Mouse (Mus musculus): ENCODE results near the gene Cdk14.
"Not testable (repeated sequence)": the region's sequence is repeated elsewhere in the genome, so short reads cannot be mapped to it uniquely, and the experiment has no call there.

Cdk14 gene

DNA sequence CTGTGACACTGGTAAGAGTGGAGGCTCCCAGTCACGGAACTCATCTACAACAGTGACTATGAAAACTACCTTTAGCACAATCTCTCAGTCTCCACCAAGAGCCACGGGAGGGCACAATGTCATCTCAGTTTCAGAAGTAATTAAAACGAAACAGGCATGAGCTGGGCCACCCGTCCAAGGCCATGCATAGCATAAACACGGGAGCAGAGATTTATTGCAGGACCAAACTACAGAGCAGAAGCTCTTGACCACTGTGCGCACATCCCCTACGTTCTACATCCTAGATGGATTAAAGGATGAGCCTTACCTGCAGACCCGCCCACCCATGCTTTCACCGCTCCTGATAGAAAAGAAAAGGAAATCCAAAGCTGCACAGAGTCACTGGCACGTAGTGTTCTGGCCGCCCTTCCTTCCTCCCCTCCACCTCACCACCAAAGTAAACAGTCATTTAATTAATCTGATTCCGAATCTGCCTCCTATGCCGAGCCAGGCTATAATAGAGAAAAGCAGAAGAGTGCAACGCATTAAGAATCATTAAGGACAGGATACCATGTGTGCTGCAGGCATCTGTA lies 158.3 kb downstream of the Cdk14 start:
- DNase-seq (ENCODE audit: low spot score in 2 of 2), result no peak

- DNase-seq (ENCODE audit: low spot score in 2 of 2), result no peak
These were observed 159.0 kb downstream of the Cdk14 start for GRCm38 (mm10) chr5:5260966-5261724.

- no peak for DNase-seq (ENCODE audit: low spot score in 2 of 2)
These were observed 159.8 kb downstream of the Cdk14 start for GRCm38 (mm10) chr5:5260309-5260708.

DNA sequence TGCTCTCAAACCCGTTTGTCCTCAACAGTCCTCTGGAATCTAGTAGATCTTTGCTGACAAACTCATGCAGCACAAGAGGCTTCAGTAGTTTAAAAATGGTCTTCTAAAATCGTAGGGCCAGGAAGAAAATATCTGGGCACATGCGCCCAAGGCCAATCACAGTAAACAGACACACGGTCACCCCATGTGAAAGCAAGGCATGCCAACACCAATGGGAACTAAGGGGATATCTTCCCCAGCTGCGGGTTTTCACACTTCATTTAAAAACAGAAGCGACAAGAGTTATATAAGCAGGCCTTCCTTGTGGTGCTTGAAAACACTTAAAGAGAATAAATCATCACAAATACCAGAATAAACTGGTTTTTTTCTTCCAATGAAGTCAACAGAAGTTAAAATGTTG lies 165.7 kb downstream of the Cdk14 start:
- no peak for DNase-seq (ENCODE audit: low spot score in 2 of 2)

- DNase-seq (ENCODE audit: low spot score in 2 of 2), result no peak
These were observed 166.9 kb downstream of the Cdk14 start for GRCm38 (mm10) chr5:5253177-5253576.

GRCm38 (mm10) chr5:5247671-5248070 lies 172.4 kb downstream of the Cdk14 start:
- DNase-seq (ENCODE audit: low spot score in 2 of 2), result no peak

GRCm38 (mm10) chr5:5246534-5247175 lies 173.5 kb downstream of the Cdk14 start:
- no peak for DNase-seq (ENCODE audit: low spot score in 2 of 2)

GRCm38 (mm10) chr5:5245182-5245581 lies 174.9 kb downstream of the Cdk14 start:
- DNase-seq (ENCODE audit: low spot score in 2 of 2), result no peak

GRCm38 (mm10) chr5:5243648-5244047 lies 176.5 kb downstream of the Cdk14 start:
- no peak for DNase-seq (ENCODE audit: low spot score in 2 of 2)

GRCm38 (mm10) chr5:5242704-5243103 lies 177.4 kb downstream of the Cdk14 start:
- DNase-seq (ENCODE audit: low spot score in 2 of 2), result no peak

DNA sequence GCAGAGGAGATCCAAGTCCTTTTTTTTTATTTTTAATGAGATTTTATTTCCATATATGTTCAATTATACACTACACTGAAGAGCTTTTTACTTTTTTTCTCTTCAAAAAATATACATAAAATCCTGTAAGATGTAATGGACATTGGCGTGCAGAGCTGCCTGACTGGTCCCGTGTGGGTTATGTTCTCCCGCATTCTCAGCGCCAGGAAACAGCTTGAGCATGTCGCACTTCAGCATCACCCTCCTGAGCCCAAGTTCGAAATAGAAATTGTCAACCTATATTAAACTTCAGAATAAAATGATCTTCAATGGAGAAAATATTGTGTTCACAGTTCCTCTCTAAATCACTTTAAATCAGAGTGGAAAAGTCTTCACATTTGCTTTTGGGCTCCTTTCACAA lies 179.0 kb downstream of the Cdk14 start:
- no peak for DNase-seq (ENCODE audit: low spot score in 2 of 2)

GRCm38 (mm10) chr5:5240121-5240520 lies 180.0 kb downstream of the Cdk14 start:
- DNase-seq (ENCODE audit: low spot score in 2 of 2), result no peak

GRCm38 (mm10) chr5:5234935-5235334 lies 185.2 kb downstream of the Cdk14 start:
- not testable (repeated sequence) for DNase-seq (ENCODE audit: low spot score in 2 of 2)

DNA sequence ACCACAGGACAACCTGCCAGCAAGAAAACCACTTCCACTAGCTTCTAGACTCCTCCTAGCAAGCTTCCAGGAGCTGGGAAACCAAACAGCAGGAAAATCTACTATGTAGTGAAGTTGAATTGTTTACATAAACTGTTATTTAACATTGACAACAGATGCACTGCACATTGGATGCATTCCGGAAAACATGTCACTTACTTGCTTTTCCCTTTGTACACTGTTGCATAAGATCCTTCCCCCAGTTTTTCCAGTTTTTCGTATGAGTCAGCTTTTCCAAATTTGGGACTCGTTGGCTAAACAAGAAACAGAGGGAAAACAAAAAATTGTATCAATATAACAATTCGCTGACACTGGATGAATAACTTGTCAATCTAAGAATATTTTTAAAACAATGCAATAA lies 193.1 kb downstream of the Cdk14 start:
- DNase-seq (ENCODE audit: low spot score in 2 of 2), result no peak

DNA sequence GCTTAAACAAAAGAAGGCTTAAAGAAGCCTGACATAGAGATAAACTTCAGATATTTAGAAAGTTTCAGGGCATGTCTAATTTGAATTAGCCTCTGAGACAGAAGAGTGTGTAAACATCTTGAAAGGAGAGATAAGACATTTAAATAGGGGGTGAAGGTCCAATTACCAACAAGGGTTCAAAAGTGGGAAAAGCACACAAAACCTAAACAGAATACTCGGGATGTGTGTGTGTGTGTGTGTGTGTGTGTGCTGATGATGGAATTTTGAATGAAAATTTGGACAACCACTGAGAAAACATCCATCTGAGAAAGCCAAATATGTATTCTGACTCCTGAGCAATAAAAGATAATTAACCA lies 208.4 kb downstream of the Cdk14 start:
- DNase-seq (ENCODE audit: low spot score in 2 of 2), result no peak

DNA sequence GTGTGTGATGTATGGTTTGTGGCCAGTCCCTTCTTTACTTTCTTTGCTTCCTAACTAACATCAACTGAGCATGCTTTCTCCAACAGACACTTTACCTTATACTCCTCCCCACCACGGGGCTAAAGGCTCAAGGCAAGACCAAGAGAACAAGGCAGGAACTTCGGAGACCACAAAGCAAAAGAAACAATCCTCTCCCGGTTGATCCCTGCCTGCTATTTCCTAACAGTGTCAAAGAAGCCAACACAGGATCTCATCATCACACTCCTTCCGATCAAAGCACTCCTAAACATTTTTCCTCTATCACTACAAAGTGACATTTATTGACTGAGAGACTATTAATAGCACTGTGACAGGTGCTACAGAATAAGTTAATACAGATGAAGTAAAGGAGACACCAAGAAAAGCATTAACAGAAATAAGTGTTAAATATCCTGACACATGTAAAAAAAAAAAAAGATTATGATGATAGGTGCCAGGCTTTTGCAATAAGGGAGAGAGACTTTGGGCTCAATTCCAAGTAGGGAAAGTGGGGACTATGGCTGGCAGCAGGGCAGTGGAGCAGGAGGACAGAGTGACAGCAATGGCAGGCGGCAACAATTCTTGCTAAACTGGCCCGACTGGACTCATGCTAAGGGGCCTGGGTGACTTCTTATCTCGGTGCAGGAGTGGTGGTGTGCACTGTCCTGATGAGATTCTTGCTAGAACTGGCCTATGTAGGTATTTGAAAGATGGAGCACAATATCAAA lies 208.9 kb downstream of the Cdk14 start:
- DNase-seq (ENCODE audit: low spot score in 2 of 2), result no peak

DNA sequence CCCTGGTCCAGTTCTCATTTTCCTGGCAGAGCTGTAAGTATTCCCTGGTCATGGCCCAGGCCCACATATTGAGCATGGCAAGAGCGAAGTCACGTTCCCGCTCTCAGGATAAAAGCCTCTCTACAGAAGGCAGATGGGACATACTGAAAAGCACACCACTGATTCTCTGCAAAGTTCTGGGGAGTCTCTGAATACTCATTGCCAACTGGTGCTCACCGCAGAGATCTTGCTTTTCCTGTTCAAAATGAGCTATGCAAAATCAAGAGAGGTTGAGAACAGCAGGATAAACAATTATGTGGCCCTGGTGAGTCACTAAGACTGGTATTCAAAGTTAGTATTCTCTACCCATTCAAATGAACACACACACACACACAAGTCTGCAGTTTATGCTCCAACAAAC lies 212.1 kb downstream of the Cdk14 start:
- no peak for DNase-seq (ENCODE audit: low spot score in 2 of 2)

GRCm38 (mm10) chr5:5206012-5206411 lies 214.1 kb downstream of the Cdk14 start:
- DNase-seq (ENCODE audit: low spot score in 2 of 2), result no peak

GRCm38 (mm10) chr5:5194562-5195221 lies 225.4 kb downstream of the Cdk14 start:
- DNase-seq (ENCODE audit: low spot score in 2 of 2), result no peak

DNA sequence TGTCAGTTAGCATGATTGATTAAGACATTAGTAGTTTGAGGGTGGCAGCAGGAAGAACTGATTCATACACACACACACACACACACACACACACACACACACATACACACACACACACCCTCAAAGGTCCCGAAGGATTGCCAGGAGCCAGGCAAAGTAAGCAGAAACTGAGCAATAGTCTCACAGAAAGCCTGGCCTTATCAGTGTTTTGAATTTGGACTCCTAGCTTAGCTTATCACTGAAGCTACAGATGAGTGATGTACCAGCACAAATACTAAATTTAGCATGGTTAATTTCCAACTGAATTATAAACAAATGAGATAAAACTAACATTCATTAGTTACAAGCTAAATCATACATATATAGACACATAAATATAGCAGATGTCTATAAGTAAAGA lies 230.5 kb downstream of the Cdk14 start:
- no peak for DNase-seq (ENCODE audit: low spot score in 2 of 2)

DNA sequence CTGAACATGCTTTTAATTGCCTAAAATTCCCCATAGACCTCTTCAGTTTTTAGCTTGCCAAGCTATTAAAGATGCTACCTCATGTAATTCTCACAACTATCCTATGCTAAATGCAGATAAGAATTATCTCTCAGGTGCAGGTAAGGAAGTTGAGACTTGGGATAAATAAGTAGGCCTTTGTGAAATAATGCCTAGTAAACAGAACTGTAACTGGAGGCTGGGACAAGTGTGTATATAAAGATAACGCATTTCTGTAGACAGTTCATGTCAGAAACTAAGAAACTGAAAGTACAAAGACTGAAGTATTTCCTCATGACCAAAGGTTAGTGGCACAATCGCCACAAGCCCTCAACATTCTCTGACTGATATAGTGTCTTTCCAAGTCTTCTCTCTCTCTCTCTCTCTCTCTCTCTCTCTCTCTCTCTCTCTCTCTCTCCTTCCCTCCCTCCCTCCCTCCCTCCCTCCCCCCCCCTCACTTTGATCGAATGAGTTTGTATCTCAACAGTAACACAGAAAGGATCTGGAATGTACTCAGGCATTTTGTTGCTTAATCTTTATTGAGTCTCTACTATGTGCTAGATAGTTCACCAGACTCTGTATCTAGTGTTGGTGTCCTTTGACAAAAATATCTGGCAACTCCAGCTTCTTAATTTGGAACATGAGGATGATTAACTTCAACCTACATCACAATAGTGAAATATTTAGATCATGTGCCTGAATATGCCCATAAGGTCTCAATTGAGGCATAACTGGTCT lies 233.9 kb downstream of the Cdk14 start:
- no peak for DNase-seq (ENCODE audit: low spot score in 2 of 2)

Measured in frontal cortex, postnatal 14 days (tissue).